Mouse (Mus musculus) MEL (cell line): ENCODE measurements at regions not wholly inside any gene's neighbourhood (a gene's known extent, or its start where the extent isn't known, plus 50 kb on each side); places are given as distances from the start of the nearest gene placed in this dataset.

ENCODE experiments used
- DNase-seq: peaks from one replicate; pipeline ENCODE4 v3.0.0; 2011; ENCODE audit warnings: low read depth, low spot score
- H3K27ac ChIP-seq: 2 replicates; pipeline ENCODE4 v1.5.1; 2012; ENCODE audit warnings: low read depth, mild to moderate bottlenecking, control low read depth, low read length, moderate library complexity; ENCODE audit not compliant: control insufficient read depth
- H3K27me3 ChIP-seq, 2 experiments: fragments of 150-350 bp in 1 of 2; sonication (generic) in 1 of 2; 2 replicates each; pipeline ENCODE4 v1.6.1; 2012; ENCODE audit warnings: low read length in 2 of 2, mild to moderate bottlenecking in 2 of 2, improper control_type of control experiment in 1 of 2, moderate library complexity in 1 of 2; ENCODE audit not compliant: insufficient read depth in 2 of 2, control insufficient read depth in 1 of 2
- H3K36me3 ChIP-seq, 2 experiments: 2 replicates each; pipeline ENCODE4 v1.6.1; 2012 to 2014; ENCODE audit warnings: low read length in 2 of 2, improper control_type of control experiment in 1 of 2, inconsistent platforms in 1 of 2, mild to moderate bottlenecking in 1 of 2; ENCODE audit not compliant: insufficient read depth in 2 of 2, control insufficient read depth in 1 of 2
- H3K4me1 ChIP-seq, 2 experiments: fragments of 150-350 bp in 1 of 2; sonication (generic) in 1 of 2; 2 replicates each; pipeline ENCODE4 v1.6.1; 2012; ENCODE audit warnings: low read length in 2 of 2, improper control_type of control experiment in 1 of 2, mild to moderate bottlenecking in 1 of 2; ENCODE audit not compliant: insufficient read depth in 2 of 2, control insufficient read depth in 1 of 2
- H3K4me3 ChIP-seq, 2 experiments: fragments of 150-350 bp in 1 of 2; sonication (generic) in 1 of 2; 2 replicates each; pipeline ENCODE4 v1.5.1; 2012; ENCODE audit warnings: low read depth in 2 of 2, low read length in 2 of 2, mild to moderate bottlenecking in 2 of 2, moderate library complexity in 2 of 2, control low read depth in 1 of 2, improper control_type of control experiment in 1 of 2; ENCODE audit not compliant: control insufficient read depth in 1 of 2, insufficient read depth in 1 of 2
- H3K79me2 ChIP-seq: 2 replicates; pipeline ENCODE4 v1.6.1; 2012; ENCODE audit warnings: mild to moderate bottlenecking, low read length, moderate library complexity; ENCODE audit not compliant: control insufficient read depth, poor library complexity, insufficient read depth
- H3K9ac ChIP-seq: 2 replicates; pipeline ENCODE4 v1.6.1; 2012; ENCODE audit warnings: low read depth, mild to moderate bottlenecking, control low read depth, low read length, moderate library complexity; ENCODE audit not compliant: control insufficient read depth, poor library complexity, severe bottlenecking
- H3K9me3 ChIP-seq: fragments of 150-350 bp; sonication (generic); replicated peaks from 2 replicates; pipeline ENCODE4 v1.6.1; 2012; ENCODE audit warnings: mild to moderate bottlenecking, low read length, improper control_type of control experiment, moderate library complexity; ENCODE audit not compliant: insufficient read depth
- BHLHE40 ChIP-seq: IDR thresholded peaks from 2 replicates; pipeline ENCODE4 v1.6.1; 2012; ENCODE audit warnings: low read depth, mild to moderate bottlenecking, inconsistent platforms, low read length, improper control_type of control experiment, borderline replicate concordance
- CHD1 ChIP-seq: IDR thresholded peaks from 2 replicates; pipeline ENCODE4 v1.6.1; 2012; ENCODE audit warnings: low read depth, mild to moderate bottlenecking, inconsistent platforms, low read length, improper control_type of control experiment
- CHD2 ChIP-seq: IDR thresholded peaks from 2 replicates; pipeline ENCODE4 v1.6.1; 2011; ENCODE audit warnings: low read length, improper control_type of control experiment
- ELF1 ChIP-seq: IDR thresholded peaks from 2 replicates; pipeline ENCODE4 v1.6.1; 2014; ENCODE audit warnings: low read depth, mild to moderate bottlenecking, inconsistent platforms, low read length, improper control_type of control experiment, moderate library complexity
- EP300 ChIP-seq, 2 experiments: IDR thresholded peaks; 2 replicates each; pipeline ENCODE4 v1.6.1; 2011; ENCODE audit warnings: improper control_type of control experiment in 2 of 2, low read length in 2 of 2, low read depth in 1 of 2, mild to moderate bottlenecking in 1 of 2
- GABPA ChIP-seq: IDR thresholded peaks from 2 replicates; pipeline ENCODE4 v1.6.1; 2012; ENCODE audit warnings: low read depth, mild to moderate bottlenecking, inconsistent platforms, low read length, improper control_type of control experiment, moderate library complexity
- GATA1 ChIP-seq: IDR thresholded peaks from 2 replicates; pipeline ENCODE4 v1.6.1; 2011; ENCODE audit warnings: low read depth, low read length, improper control_type of control experiment
- HCFC1 ChIP-seq: IDR thresholded peaks from 2 replicates; pipeline ENCODE4 v1.6.1; 2012; ENCODE audit warnings: low read depth, mild to moderate bottlenecking, inconsistent platforms, low read length, improper control_type of control experiment, moderate library complexity
- JUND ChIP-seq: IDR thresholded peaks from 2 replicates; pipeline ENCODE4 v1.6.1; 2011; ENCODE audit warnings: low read depth, mild to moderate bottlenecking, improper control_type of control experiment, low read length
- KAT2A ChIP-seq: conservative IDR thresholded peaks from 2 replicates; pipeline ENCODE4 v1.6.1; 2012; ENCODE audit warnings: low read depth, low read length, improper control_type of control experiment, inconsistent platforms
- MYB ChIP-seq: IDR thresholded peaks from 2 replicates; pipeline ENCODE4 v1.6.1; 2011; ENCODE audit warnings: mild to moderate bottlenecking, low read depth, low read length, improper control_type of control experiment
- MYC ChIP-seq: IDR thresholded peaks from 2 replicates; pipeline ENCODE4 v1.6.1; 2011; ENCODE audit warnings: low read depth, mild to moderate bottlenecking, low read length, improper control_type of control experiment, moderate library complexity
- RCOR1 ChIP-seq: IDR thresholded peaks from 2 replicates; pipeline ENCODE4 v1.6.1; 2012; ENCODE audit warnings: low read depth, mild to moderate bottlenecking, inconsistent platforms, low read length, improper control_type of control experiment
- SMC3 ChIP-seq: IDR thresholded peaks from 2 replicates; pipeline ENCODE4 v1.6.1; 2011; ENCODE audit warnings: low read depth, low read length, improper control_type of control experiment
- TAL1 ChIP-seq: IDR thresholded peaks from 2 replicates; pipeline ENCODE4 v1.6.1; 2012; ENCODE audit warnings: mild to moderate bottlenecking, inconsistent platforms, low read length, moderate library complexity, mixed read lengths
- TBP ChIP-seq: IDR thresholded peaks from 2 replicates; pipeline ENCODE4 v1.8.0; 2011; ENCODE audit warnings: low read depth, low read length, improper control_type of control experiment
- UBTF ChIP-seq: IDR thresholded peaks from 2 replicates; pipeline ENCODE4 v1.6.1; 2012; ENCODE audit warnings: low read depth, mild to moderate bottlenecking, inconsistent platforms, low read length, improper control_type of control experiment, moderate library complexity, borderline replicate concordance; ENCODE audit not compliant: insufficient read depth
- USF1 ChIP-seq: IDR thresholded peaks from 2 replicates; pipeline ENCODE4 v1.6.1; 2014; ENCODE audit warnings: low read depth, mild to moderate bottlenecking, inconsistent platforms, low read length, improper control_type of control experiment, moderate library complexity
- USF2 ChIP-seq, 2 experiments: IDR thresholded peaks; 2 replicates each; pipeline ENCODE4 v1.6.1; 2011 to 2012; ENCODE audit warnings: improper control_type of control experiment in 2 of 2, low read length in 2 of 2, borderline replicate concordance in 1 of 2, inconsistent platforms in 1 of 2, low read depth in 1 of 2, mild to moderate bottlenecking in 1 of 2; ENCODE audit not compliant: insufficient read depth in 1 of 2
- ZC3H11A ChIP-seq: IDR thresholded peaks from 2 replicates; pipeline ENCODE4 v1.6.1; 2012; ENCODE audit warnings: low read depth, mild to moderate bottlenecking, inconsistent platforms, low read length, improper control_type of control experiment
- ZMIZ1 ChIP-seq: IDR thresholded peaks from 2 replicates; pipeline ENCODE4 v1.6.1; 2012; ENCODE audit warnings: low read depth, mild to moderate bottlenecking, inconsistent platforms, low read length, improper control_type of control experiment, moderate library complexity
- ZNF384 ChIP-seq: IDR thresholded peaks from 2 replicates; pipeline ENCODE4 v1.6.1; 2012; ENCODE audit warnings: low read depth, mild to moderate bottlenecking, inconsistent platforms, low read length, improper control_type of control experiment

DNA sequence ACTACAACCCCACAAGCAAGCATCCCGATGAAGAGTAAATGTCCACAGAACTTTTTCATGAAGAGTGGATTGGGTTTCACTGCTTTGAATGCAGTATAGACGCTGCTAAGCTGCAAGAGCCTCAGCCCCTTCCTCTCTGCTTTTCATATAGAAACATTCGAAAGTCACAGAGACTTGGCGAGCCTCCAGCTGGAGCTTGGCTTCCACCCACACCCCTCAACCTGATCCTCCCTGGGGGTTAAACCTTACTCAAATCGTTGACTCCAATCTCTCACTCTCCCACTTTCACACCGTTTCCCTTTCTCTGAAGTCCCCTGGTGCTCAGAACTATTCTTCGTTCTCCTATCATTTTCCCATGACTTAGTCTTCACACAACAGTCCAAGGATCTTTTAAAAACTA, 437.0 kb upstream of the Fam160b2 start:
- Histone ChIP-seq H3K9me3 (no peaks in the 10 kb centered on the region), H3K9ac (no peak overlapping the region), H3K36me3 (no peaks in the 10 kb centered on the region), H3K4me3 (no peak overlapping the region), H3K27ac (no peak overlapping the region), H3K4me1 (no peaks in the 10 kb centered on the region), H3K27me3 (no peaks in the 10 kb centered on the region), H3K79me2 (no peaks in the 10 kb centered on the region)
- TF ChIP-seq EP300 (IDR thresholded peaks at IDR 0.05; ENCODE audit: low read depth in 1 of 2, low read length in 2 of 2) (no peak), KAT2A (no peak), CHD1 (no peak), USF2 (IDR thresholded peaks at IDR 0.05; ENCODE audit: borderline replicate concordance in 1 of 2, insufficient read depth in 1 of 2, low read depth in 1 of 2, low read length in 2 of 2) (no peak), ELF1 (no peak), HCFC1 (no peak), ZC3H11A (no peak), CHD2 (no peak), TBP (no peak), GATA1 (no peak), USF1 (no peak), ZNF384 (no peak), MYB (no peak), TAL1 (no peak), GABPA (no peak), BHLHE40 (no peak), MYC (no peak), UBTF (no peak), ZMIZ1 (no peak)
- peak; percentile 8 for DNase-seq

DNA sequence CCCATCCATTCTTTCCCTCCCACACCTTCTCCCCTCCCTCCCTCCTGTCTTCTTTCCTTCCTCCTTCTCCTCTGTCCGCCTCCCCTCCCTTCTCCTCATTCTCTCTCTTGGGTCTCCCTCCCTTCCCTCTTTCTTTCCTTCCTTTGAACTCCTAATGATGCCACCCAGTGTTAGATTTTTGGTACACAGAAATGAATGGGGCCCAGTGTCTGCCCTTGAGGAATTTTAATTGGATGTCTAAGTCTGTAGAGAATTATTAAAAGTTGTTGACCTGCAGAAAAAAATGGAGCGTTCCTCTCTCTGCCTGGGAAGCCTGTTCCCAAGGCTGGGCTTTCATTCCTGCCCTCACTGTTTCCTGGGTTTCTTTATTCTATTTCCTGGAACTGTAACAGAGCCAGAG, 434.0 kb upstream of the Fam160b2 start:
- H3K4me3 ChIP-seq = no peak overlapping the region
- no peak for DNase-seq
- H3K9me3 ChIP-seq = no peaks in the 10 kb centered on the region
- no peaks in the 10 kb centered on the region for H3K4me1 ChIP-seq
- H3K9ac ChIP-seq = no peak overlapping the region
- H3K36me3 ChIP-seq = no peaks in the 10 kb centered on the region
- H3K27ac ChIP-seq = no peak overlapping the region
- no peaks in the 10 kb centered on the region for H3K27me3 ChIP-seq
- H3K79me2 ChIP-seq = no peaks in the 10 kb centered on the region
- no peak for TF ChIP-seq RCOR1
- TF ChIP-seq HCFC1 = no peak
- no peak for TF ChIP-seq ZNF384
- TF ChIP-seq JUND = no peak
- TF ChIP-seq SMC3 = no peak
- TF ChIP-seq ZMIZ1 = no peak
- TF ChIP-seq TBP = no peak
